Mouse (Mus musculus) megakaryocyte, embryonic 14.5 days (primary cell): ENCODE results near the gene Robo3.

Source experiments
- FLI1 ChIP-seq: IDR thresholded peaks from 2 replicates; pipeline ENCODE4 v1.6.1; 2012; ENCODE audit warnings: low read length, inconsistent platforms, mixed read lengths
- GATA1 ChIP-seq: IDR thresholded peaks from 3 replicates; pipeline ENCODE4 v1.6.1; 2012; ENCODE audit warnings: mixed read lengths, low read length, inconsistent platforms, borderline replicate concordance

DNA sequence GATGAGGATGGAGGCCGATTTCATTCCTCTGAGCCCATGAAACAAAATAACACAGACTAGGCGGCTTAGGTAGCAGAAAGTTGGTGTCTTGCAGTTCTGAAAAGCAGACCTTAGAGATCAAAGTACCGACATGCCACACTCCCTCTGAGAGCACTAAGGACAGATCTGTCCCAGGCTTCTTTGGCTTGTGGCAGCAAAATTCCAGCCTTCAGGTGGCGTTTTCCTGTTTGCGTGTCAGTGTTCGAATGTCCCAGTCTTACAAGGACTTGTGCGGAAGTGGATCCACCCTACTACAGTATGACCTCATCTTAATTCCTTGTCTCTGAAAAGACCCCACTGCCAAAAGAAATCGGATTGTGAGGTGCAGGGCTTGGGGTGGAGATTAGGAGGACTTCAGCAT, 64.2 kb downstream of the Robo3 start:
- TF ChIP-seq GATA1 (no peak), FLI1 (no peak)
